Mouse (Mus musculus): Measurements from ENCODE around the gene Cacna1e. TPM values are rescaled to one million over a fixed set of nuclear protein-coding genes. Genes with fewer than 3 reads are reported as not detected.

The Cacna1e gene
- total RNA-seq, 2 experiments from 2014 or later = 0.14 to 0.26 TPM

DNA sequence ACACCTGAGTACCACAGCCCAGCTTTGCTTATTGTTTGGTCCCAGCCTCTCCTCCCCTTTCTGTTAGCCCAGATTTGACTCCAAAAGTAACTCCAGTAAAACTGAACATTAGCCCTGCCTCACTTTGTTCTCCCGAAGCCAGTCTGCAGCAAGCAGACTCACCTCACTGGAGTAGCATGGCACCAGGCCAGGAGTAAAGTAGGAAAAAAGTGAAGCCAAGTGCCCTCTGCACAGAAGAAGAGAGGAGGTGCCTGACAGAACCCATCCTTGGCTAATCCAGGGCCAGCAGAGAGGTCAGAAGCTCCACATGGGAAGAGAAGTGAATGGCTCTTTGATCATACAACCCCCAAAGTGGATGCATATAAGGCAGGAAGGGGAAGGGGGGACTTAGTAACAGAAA lies 100.8 kb downstream of the Cacna1e start:
- DNase-seq = no peak

GRCm38 (mm10) chr1:154779908-154780514 lies 104.3 kb downstream of the Cacna1e start:
- DNase-seq = no peak

DNA sequence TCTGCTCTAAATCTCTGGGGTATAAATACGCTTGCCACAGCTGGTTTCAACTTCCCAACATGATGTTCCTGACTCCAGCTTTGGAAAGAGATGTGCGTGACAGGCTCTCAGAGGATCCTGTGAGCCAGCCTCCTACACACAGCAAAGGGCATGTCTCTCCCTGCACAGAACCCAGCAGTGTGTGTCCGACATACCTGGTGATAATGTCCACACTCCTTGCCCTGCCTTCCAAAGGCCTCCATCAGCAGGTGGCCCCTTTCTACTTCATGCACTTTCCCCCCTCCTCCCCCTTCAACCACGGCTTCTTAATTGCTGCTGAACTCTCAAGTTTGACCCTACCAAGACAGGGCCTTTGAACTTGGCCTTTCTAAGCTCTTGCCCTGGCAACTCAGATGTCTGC lies 108.0 kb downstream of the Cacna1e start:
- DNase-seq = no peak

DNA sequence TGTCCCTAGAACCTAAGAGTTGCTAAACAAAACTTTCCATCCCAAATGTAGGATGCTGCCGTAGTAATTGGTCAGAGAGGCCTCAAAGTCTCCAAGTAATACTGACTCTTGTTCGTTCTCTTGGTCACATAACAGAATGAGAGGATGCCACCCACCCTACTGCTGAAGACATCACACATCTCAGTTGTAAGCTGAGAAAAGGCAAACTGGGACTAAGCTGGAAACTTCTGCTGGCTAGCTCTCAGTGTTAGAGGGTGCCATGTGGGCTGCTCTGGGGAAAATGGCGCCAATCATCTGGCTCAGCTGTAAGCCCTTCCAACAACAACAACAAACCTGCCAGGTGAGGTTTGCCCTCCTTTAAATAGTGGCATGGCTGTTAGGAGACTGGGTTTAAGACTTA lies 109.8 kb downstream of the Cacna1e start:
- DNase-seq = no peak

- no peak for DNase-seq
Measured at GRCm38 (mm10) chr1:154771111-154771510, 113.2 kb downstream of the Cacna1e start.

GRCm38 (mm10) chr1:154770542-154770941 lies 113.8 kb downstream of the Cacna1e start:
- no peak for DNase-seq

- no peak for DNase-seq
Measured at GRCm38 (mm10) chr1:154763132-154763531, 121.2 kb downstream of the Cacna1e start.

GRCm38 (mm10) chr1:154752081-154752480 lies 132.2 kb downstream of the Cacna1e start:
- no peak for DNase-seq

DNA sequence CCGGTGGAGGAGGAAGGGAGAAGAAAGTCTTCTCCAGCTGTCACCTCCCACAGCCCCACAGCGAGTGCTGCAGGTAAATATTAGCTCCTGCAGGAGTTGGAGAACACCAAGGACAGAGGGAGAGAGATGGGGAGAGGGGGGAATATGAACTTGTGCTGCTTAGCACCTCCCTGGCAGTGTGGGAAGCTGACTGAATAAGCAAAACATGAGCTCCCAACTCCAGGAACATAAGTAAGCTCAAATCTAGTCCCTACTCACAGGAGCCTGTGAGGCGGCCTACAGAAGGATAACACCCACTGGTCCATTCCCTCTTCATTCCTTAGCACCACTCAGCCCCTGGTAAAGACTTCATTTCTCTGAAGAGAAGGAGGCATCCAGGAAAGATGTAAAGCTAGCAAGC lies 135.8 kb downstream of the Cacna1e start:
- DNase-seq = no peak

GRCm38 (mm10) chr1:154745241-154745640 lies 139.1 kb downstream of the Cacna1e start:
- no peak for DNase-seq

- no peak for DNase-seq
Measured at GRCm38 (mm10) chr1:154730411-154730961, 153.8 kb downstream of the Cacna1e start.

DNA sequence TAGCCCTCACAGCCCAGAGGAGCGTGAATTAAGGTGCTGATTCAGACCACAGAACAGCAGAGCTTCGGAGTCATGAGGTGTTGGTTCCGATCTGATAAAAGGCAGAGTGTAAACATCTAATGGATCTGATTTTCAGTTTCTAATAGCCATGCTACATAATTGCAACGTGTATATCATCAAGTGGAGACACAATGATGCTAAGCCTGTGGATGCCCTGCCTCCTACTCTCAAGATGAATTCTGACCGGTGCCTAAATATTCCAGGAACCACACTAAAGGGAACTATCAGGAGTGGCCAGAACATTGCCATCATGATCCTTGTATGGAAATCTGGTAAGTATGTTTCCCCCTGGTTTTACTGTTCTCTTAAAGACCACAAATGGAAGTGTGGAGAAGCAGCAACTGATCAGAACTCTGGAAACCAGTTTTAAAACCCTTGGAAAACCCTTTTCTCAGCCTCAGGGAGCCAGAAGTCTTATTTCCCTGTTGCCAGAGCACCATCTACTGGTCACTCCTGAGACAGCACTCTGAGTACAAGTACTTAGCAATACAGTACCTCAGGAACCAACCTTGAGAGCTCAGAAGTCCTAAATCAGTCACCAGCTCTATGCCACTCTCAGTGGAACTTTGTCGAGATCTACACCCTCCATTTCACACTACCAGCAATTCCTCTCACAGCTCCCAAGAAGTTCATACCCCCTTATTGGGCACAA lies 154.9 kb downstream of the Cacna1e start:
- peak; percentile 82 for DNase-seq

GRCm38 (mm10) chr1:154728682-154729081 lies 155.6 kb downstream of the Cacna1e start:
- no peak for DNase-seq

DNA sequence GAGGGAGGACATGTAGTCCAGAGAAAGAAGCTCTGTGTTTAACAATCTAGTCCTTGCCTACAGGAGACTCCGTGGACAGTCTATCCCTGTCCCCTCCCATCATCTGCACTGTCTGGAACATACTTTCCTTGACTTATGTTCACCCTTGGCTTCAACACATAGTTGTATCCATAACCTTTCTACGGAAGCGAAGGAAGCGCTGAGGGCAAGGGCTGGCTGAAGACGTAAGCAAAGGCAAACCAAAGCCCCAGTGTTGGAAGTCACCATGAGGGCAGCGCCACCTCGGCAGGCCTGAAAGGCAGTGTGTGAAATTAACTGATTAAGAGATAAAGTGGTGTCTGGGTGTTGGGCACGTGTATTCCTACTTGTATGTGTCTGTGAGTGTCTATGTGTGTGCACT lies 156.6 kb downstream of the Cacna1e start:
- DNase-seq = no peak

DNA sequence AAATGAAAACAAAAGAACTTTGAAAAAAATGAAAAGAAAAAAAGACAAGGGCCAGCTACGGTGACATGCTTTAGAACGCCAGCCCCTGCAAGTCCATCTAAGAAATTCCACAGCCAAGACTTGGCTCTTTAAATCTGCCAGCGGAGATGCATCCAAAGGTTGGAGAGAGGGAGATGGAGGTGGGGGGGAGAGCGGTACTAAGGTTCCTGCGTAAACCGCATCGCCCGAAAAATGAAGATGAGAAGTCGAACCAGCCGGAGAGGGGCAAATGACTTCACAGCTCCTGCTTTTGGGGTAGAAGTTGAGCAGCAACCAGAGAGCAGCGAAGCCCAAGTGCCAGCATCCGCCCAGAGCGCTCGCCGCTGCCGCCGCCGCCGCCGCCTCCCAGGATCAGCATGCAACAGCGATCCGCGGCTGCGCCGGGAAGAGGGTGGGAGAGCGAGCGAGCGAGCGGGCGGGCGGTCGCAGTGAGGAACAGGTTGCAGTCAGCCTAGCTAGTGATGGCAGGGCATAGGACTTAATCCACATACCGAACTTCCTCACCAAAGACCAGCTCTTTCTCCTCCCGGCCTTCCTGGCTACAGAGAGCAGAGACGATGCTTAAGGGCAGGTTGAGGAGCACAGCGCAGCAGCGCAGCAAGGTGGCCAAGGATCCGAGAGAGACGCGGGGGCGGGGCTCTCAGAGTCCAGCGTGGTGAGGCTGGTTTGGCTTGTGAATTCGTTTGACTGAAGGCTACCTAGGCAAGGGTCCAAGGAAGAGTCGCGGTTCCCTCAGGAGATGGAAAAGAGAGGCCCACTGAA lies 157.7 kb downstream of the Cacna1e start:
- peak; percentile 16 for DNase-seq

GRCm38 (mm10) chr1:154725356-154726320 lies 158.7 kb downstream of the Cacna1e start:
- no peak for DNase-seq

GRCm38 (mm10) chr1:154723537-154724286 lies 160.6 kb downstream of the Cacna1e start:
- DNase-seq = peak; percentile 24

GRCm38 (mm10) chr1:154723078-154723477 lies 161.2 kb downstream of the Cacna1e start:
- no peak for DNase-seq

DNA sequence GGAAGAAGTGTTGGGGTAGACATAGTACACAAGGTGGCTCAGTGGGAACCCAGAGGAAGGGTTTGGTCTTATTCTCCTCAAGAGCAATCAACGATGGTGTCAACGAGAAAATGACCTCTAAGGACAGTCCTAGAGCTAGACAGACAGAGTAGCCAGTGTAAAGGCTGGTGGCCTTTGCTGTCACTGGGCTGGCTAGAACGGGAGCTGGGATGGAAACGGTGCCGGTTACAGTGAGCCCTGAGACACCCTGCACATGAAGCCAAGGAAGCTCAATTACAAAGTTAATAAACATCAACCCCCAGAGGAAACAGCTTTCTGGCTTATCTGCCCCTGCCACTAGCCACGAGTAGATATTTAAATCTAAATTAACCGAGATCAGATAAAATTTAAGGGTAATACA lies 168.7 kb downstream of the Cacna1e start:
- DNase-seq = no peak

DNA sequence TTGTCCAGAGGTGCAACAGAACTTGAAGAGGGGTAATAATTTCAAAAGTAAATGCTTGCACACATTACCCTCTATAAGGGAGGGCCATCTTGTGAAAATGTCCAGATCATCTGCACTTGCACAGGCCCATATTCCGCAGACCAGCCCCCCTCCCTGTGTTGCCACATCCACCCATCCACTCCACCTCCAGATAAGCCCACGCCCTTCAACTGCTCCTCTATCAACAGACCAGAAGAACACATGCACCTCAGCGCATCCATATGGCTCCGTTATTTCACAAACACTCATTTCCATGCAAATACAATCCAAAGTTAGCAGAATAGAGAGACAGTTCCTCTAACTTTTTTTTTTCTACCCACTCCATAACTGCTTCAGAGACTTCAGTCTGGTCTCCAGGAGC lies 171.6 kb downstream of the Cacna1e start:
- no peak for DNase-seq
